Mouse (Mus musculus) midbrain, postnatal 0 days (tissue): Measurements from ENCODE around the gene Itfg2. TPM values are rescaled to one million over a fixed set of nuclear protein-coding genes. Genes with fewer than 3 reads are reported as not detected.

ENCODE experiments used
- ATAC-seq: fragments of 200-750 bp; cut with Nextera tagmentation; 2 replicates; pipeline ENCODE4 v1.8.0; 2017; ENCODE audit warnings: moderate number of reproducible peaks, mild to moderate bottlenecking, moderate TSS enrichment, moderate library complexity; ENCODE audit not compliant: low FRiP score
- DNase-seq: peaks from one replicate; pipeline ENCODE4 v3.0.0-alpha.2; 2015; ENCODE audit warnings: low spot score
- H3K27ac ChIP-seq: fragments of 300-500 bp; sonication (generic); 2 replicates; pipeline ENCODE4 v1.5.1; 2014; ENCODE audit warnings: low read depth, mild to moderate bottlenecking, low read length, mixed read lengths
- H3K27me3 ChIP-seq: fragments of 300-500 bp; sonication (generic); 2 replicates; pipeline ENCODE4 v1.6.1; 2014; ENCODE audit warnings: low read length, control low read depth, mixed read lengths; ENCODE audit not compliant: insufficient read depth
- H3K36me3 ChIP-seq: fragments of 300-500 bp; sonication (generic); 2 replicates; pipeline ENCODE4 v1.6.1; 2014; ENCODE audit warnings: low read length, control low read depth, mixed read lengths; ENCODE audit not compliant: insufficient read depth
- H3K4me1 ChIP-seq: fragments of 300-500 bp; sonication (generic); 2 replicates; pipeline ENCODE4 v1.6.1; 2014; ENCODE audit warnings: mild to moderate bottlenecking, control low read depth, antibody characterized with exemption, low read length, mixed read lengths; ENCODE audit not compliant: insufficient read depth
- H3K4me2 ChIP-seq: fragments of 300-500 bp; sonication (generic); 2 replicates; pipeline ENCODE4 v1.6.1; 2014; ENCODE audit warnings: low read depth, mild to moderate bottlenecking, low read length, mixed read lengths; ENCODE audit not compliant: poor library complexity, severe bottlenecking
- H3K4me3 ChIP-seq: fragments of 300-500 bp; sonication (generic); 2 replicates; pipeline ENCODE4 v1.5.1; 2014; ENCODE audit warnings: low read depth, mild to moderate bottlenecking, low read length, moderate library complexity
- H3K9ac ChIP-seq: fragments of 300-500 bp; sonication (generic); replicated peaks from 2 replicates; pipeline ENCODE4 v1.6.1; 2014; ENCODE audit warnings: mild to moderate bottlenecking, low read length, moderate library complexity, mixed read lengths; ENCODE audit not compliant: poor library complexity, severe bottlenecking
- H3K9me3 ChIP-seq: fragments of 300-500 bp; sonication (generic); 2 replicates; pipeline ENCODE4 v1.6.1; 2016; ENCODE audit warnings: low read length, control low read depth
- CTCF ChIP-seq: IDR thresholded peaks from 2 replicates; pipeline ENCODE4 v1.5.1; 2016; ENCODE audit warnings: antibody characterized with exemption, mild to moderate bottlenecking
- WGBS: fragments of 180-500 bp; shearing (Covaris S2); extraction: QIAGEN DNeasy Blood & Tissue Kit; methylation state at CpG from one replicate; pipeline ENCODE4 v1.1.7; 2014; 5-methylcytosine and 5-hydroxymethylcytosine counted together
- polyA plus RNA-seq: library from polyadenylated mRNA; unstranded; fragments of >200 nt; fragmentation: Nextera tagmentation; extraction: Ambion mirVana; gene quantifications from 2 replicates; pipeline ENCODE4 v1.2.1, GENCODE M21; 2015
- total RNA-seq: library from RNA; depleted of rRNA; stranded (reverse); fragments of >200 nt; gene quantifications from 2 replicates; pipeline ENCODE4 v1.2.3, GENCODE M21; 2014; rRNA removed

Itfg2 gene
- total and polyA plus RNA-seq, 2 experiments from 2014 or later, result 37.3 to 41.5 TPM

DNA sequence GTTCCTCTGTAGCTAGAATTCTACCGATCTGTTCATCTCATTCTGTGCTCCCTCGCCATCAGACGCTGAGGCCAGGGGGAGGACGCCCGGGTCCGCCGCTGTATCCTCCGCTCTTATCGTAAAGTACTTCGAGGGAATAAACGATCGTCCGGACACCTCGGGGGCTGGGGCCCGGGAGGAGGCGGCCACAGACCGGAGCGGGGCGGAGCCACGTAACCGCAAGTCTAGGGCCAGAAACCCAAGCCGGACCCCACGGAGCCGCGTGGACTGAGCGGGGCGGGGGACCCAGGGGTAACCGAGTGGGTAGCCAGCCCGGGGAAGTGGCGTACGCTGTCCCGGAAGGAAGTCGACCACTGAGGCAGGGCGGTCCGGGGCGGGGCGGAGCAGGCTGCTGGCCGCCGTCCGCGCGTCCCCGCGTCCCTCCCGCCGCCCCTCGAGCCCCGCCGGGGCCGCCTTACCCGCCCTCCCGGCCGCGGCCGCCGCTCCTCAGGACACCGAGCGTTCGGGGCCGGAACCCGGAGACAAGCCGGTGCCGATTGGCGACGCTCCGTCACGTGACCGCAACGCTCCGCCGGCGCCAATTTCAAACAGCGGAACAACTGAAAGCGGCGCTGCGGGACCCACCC is 62.2 kb downstream of the Itfg2 start, which contains the start of the genes Rhno1 and Foxm1:
Rhno1 (minus strand) TSS at position 531 of the 626 bp plus-strand sequence.
Foxm1 (plus strand) TSS at position 587 of the 626 bp plus-strand sequence.
- WGBS, result under 1% methylated on average over 60 of the region's 76 CpGs
- H3K4me1 ChIP-seq, result peaks cover 8% of the 10 kb centered on the region; the same call in 1 of the 2 replicates
- ATAC-seq, result peak; percentile 85
- peak within 1 kb of the TSS; percentile 78 for H3K27ac ChIP-seq
- no peak for TF ChIP-seq CTCF
- H3K36me3 ChIP-seq, result 0 out of 2 replicates have a peak, but pooled peaks cover 4% of the 10 kb centered on the region
- peak within 1 kb of the TSS; percentile 100 for H3K4me2 ChIP-seq
- peak within 1 kb of the TSS; percentile 90 for H3K4me3 ChIP-seq
- H3K27me3 ChIP-seq, result no peaks in the 10 kb centered on the region
- peak; percentile 84 for DNase-seq
- H3K9ac ChIP-seq, result peak within 1 kb of the TSS; percentile 84
- H3K9me3 ChIP-seq, result no peaks in the 10 kb centered on the region

DNA sequence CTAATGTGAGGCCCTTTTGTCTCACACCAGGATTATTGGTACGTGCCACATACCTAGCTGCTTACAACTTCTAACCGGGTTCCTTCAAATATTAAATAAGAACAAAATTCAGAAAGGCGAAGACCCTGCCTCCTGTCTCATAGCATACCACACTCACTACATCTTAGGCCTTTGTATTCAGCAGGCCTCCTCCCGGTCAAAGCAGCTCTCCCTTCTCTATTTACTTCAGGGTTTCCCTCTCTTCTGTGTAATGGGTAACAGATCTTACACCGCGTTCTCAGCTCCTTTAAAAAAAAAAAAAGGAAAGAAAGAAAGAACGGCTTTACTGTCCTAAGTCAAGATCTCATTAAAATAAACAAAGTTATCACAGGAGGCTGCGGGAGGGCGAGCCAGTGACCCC is 62.8 kb downstream of the Itfg2 start:
- ATAC-seq (no peak), DNase-seq (no peak)
- no peak for TF ChIP-seq CTCF
- Histone ChIP-seq H3K36me3 (0 out of 2 replicates have a peak, but pooled peaks cover 5% of the 10 kb centered on the region), H3K4me1 (peaks cover 8% of the 10 kb centered on the region; the same call in 1 of the 2 replicates), H3K4me3 (peak overlapping the region; percentile 90), H3K4me2 (peak overlapping the region; percentile 100), H3K27ac (peak overlapping the region; percentile 78), H3K9me3 (no peaks in the 10 kb centered on the region), H3K27me3 (no peaks in the 10 kb centered on the region), H3K9ac (peak overlapping the region; percentile 84)
- WGBS, result 17% methylated on average over 9 of the region's 9 CpGs

Other genes starting within 250 kb of the Itfg2 start
- gene Tead4, start 124.1 kb downstream of the Itfg2 start, total RNA-seq, result 0.42 and 0.82 TPM in 2 replicates
- gene Tead4, start 124.1 kb downstream of the Itfg2 start, polyA plus RNA-seq, result 0.17 and 0.27 TPM in 2 replicates
- 14.1 and 14.3 TPM in 2 replicates for gene Tulp3, start 69.1 kb downstream of the Itfg2 start, total RNA-seq
- gene Tulp3, start 69.1 kb downstream of the Itfg2 start, polyA plus RNA-seq, result 11.7 and 14.7 TPM in 2 replicates
- gene Rhno1, start 62.0 kb downstream of the Itfg2 start, total RNA-seq, result 20.7 and 21.8 TPM in 2 replicates
- gene Rhno1, start 62.0 kb downstream of the Itfg2 start, polyA plus RNA-seq, result 50.8 and 51.2 TPM in 2 replicates
- gene Foxm1, start 62.0 kb downstream of the Itfg2 start, total RNA-seq, result 4.8 and 8.5 TPM in 2 replicates
- gene Foxm1, start 62.0 kb downstream of the Itfg2 start, polyA plus RNA-seq, result 2.5 and 2.9 TPM in 2 replicates
- gene Tex52, start 49.5 kb downstream of the Itfg2 start, total RNA-seq, result 1.0 and 2.0 TPM in 2 replicates
- 0.29 and 0.39 TPM in 2 replicates for gene Tex52, start 49.5 kb downstream of the Itfg2 start, polyA plus RNA-seq
- not detected in 2 replicates for gene Gm44596, start 49.4 kb downstream of the Itfg2 start, total RNA-seq
- not detected in 2 replicates for gene Gm44596, start 49.4 kb downstream of the Itfg2 start, polyA plus RNA-seq
- 11.6 and 12.6 TPM in 2 replicates for gene Nrip2, start 25.6 kb downstream of the Itfg2 start, total RNA-seq
- gene Nrip2, start 25.6 kb downstream of the Itfg2 start, polyA plus RNA-seq, result 13.0 and 14.5 TPM in 2 replicates
- gene Fkbp4, start 13.7 kb upstream of the Itfg2 start, total RNA-seq, result 164 and 180 TPM in 2 replicates
- gene Fkbp4, start 13.7 kb upstream of the Itfg2 start, polyA plus RNA-seq, result 245 and 253 TPM in 2 replicates
- gene Pzp, start 101.8 kb upstream of the Itfg2 start, total RNA-seq, result not detected in 2 replicates
- gene Pzp, start 101.8 kb upstream of the Itfg2 start, polyA plus RNA-seq, result 0.16 TPM in 1 of 2 replicates, not detected in the other
- 0.16 and 0.28 TPM in 2 replicates for gene A2ml1, start 156.7 kb upstream of the Itfg2 start, total RNA-seq
- gene A2ml1, start 156.7 kb upstream of the Itfg2 start, polyA plus RNA-seq, result 7.4 and 7.9 TPM in 2 replicates
- gene Klrb1a, start 198.6 kb upstream of the Itfg2 start, total RNA-seq, result not detected in 2 replicates
- not detected in 2 replicates for gene Klrb1a, start 198.6 kb upstream of the Itfg2 start, polyA plus RNA-seq
- gene Clec2h, start 237.5 kb upstream of the Itfg2 start, total RNA-seq, result not detected in 2 replicates
- not detected in 2 replicates for gene Clec2h, start 237.5 kb upstream of the Itfg2 start, polyA plus RNA-seq